Mouse (Mus musculus): ENCODE measurements around the gene Hspa12b. TPM values are rescaled to one million over a fixed set of nuclear protein-coding genes. Genes with fewer than 3 reads are reported as not detected.

Hspa12b gene
- total RNA-seq, 2 experiments from 2014 or later = 32.5 to 43.1 TPM

Other genes starting within 250 kb of the Hspa12b start
- gene 4930402H24Rik, start 220.9 kb upstream of the Hspa12b start, total RNA-seq (2021) = 10 to 100 TPM; 50.4 to 55.0 TPM
- 10 to 100 TPM; 23.1 to 27.1 TPM for gene Atrn, start 220.8 kb upstream of the Hspa12b start, total RNA-seq (2021)
- 1 to 10 TPM; 6.6 to 7.0 TPM for gene Gfra4, start 84.2 kb upstream of the Hspa12b start, total RNA-seq (2021)
- gene Adam33, start 63.5 kb upstream of the Hspa12b start, total RNA-seq (2021) = 1 to 10 TPM in 1 of 2 experiments, under 1 TPM in 1; 0.99 to 2.3 TPM
- 1 to 10 TPM; 1.6 to 2.2 TPM for gene Siglec1, start 40.5 kb upstream of the Hspa12b start, total RNA-seq (2021)
- not detected for gene Gm11037, start 6.2 kb downstream of the Hspa12b start, total RNA-seq (2021)
- gene 1700037H04Rik, start 32.8 kb downstream of the Hspa12b start, total RNA-seq (2021) = 10 to 100 TPM; 11.5 to 12.2 TPM
- gene Cenpb, start 52.8 kb downstream of the Hspa12b start, total RNA-seq (2021) = 10 to 100 TPM; 76.6 to 80.9 TPM
- gene Cdc25b, start 59.7 kb downstream of the Hspa12b start, total RNA-seq (2021) = 1 to 10 TPM; 6.1 to 8.1 TPM
- gene Spef1, start 60.0 kb downstream of the Hspa12b start, total RNA-seq (2021) = 1 to 10 TPM; 7.1 to 8.7 TPM
- gene Ap5s1, start 79.8 kb downstream of the Hspa12b start, total RNA-seq (2021) = 10 to 100 TPM; 34.4 to 42.7 TPM
- gene Mavs, start 106.8 kb downstream of the Hspa12b start, total RNA-seq (2021) = 10 to 100 TPM; 69.3 to 69.9 TPM
- gene Pank2, start 135.2 kb downstream of the Hspa12b start, total RNA-seq (2021) = 10 to 100 TPM; 22.4 to 25.0 TPM
- 1 to 10 TPM; 3.6 to 3.9 TPM for gene Rnf24, start 225.6 kb downstream of the Hspa12b start, total RNA-seq (2021)

Measured in heart, postnatal 25 days (tissue).